Mouse (Mus musculus): Measurements from ENCODE around the gene Sucla2. TPM values are rescaled to one million over a fixed set of nuclear protein-coding genes. Genes with fewer than 3 reads are reported as not detected.

Sucla2 gene
- polyA plus RNA-seq, 1 experiment from 2014 or later = 139 TPM

GRCm38 (mm10) chr14:73486641-73487040, 38.5 kb upstream of the Sucla2 start:
- ATAC-seq (ENCODE audit: low read depth) = no peak
- no peak overlapping the region for H3K9ac ChIP-seq (replicated peaks; ENCODE audit: low read depth, low read length)
- no peaks in the 10 kb centered on the region for H3K27me3 ChIP-seq (ENCODE audit: control insufficient read depth, insufficient read depth, low read length)
- no peaks in the 10 kb centered on the region for H3K36me3 ChIP-seq (ENCODE audit: control insufficient read depth, insufficient read depth, low read length)
- H3K4me2 ChIP-seq (ENCODE audit: low read depth, low read length) = no peak overlapping the region
- H3K27ac ChIP-seq (ENCODE audit: low read depth, low read length) = no peak overlapping the region
- no peaks in the 10 kb centered on the region for H3K4me1 ChIP-seq (ENCODE audit: control insufficient read depth, insufficient read depth, low read length)
- H3K4me3 ChIP-seq (ENCODE audit: low read depth, low read length) = no peak overlapping the region
- WGBS = 87% methylated on average over 5 of the region's 5 CpGs
- no peaks in the 10 kb centered on the region for H3K9me3 ChIP-seq (ENCODE audit: control insufficient read depth, low read length)

GRCm38 (mm10) chr14:73493356-73493755, 31.8 kb upstream of the Sucla2 start:
- Histone ChIP-seq H3K4me2 (ENCODE audit: low read depth, low read length) (no peak overlapping the region), H3K27ac (ENCODE audit: low read depth, low read length) (no peak overlapping the region), H3K4me3 (ENCODE audit: low read depth, low read length) (no peak overlapping the region), H3K9ac (replicated peaks; ENCODE audit: low read depth, low read length) (no peak overlapping the region), H3K4me1 (ENCODE audit: control insufficient read depth, insufficient read depth, low read length) (no peaks in the 10 kb centered on the region), H3K36me3 (ENCODE audit: control insufficient read depth, insufficient read depth, low read length) (no peaks in the 10 kb centered on the region), H3K27me3 (ENCODE audit: control insufficient read depth, insufficient read depth, low read length) (no peaks in the 10 kb centered on the region), H3K9me3 (ENCODE audit: control insufficient read depth, low read length) (no peaks in the 10 kb centered on the region)
- WGBS = 93% methylated on average over 6 of the region's 6 CpGs
- no peak for ATAC-seq (ENCODE audit: low read depth)

- 81% methylated on average over 6 of the region's 6 CpGs for WGBS
Observed at GRCm38 (mm10) chr14:73494122-73494521, 31.0 kb upstream of the Sucla2 start.

GRCm38 (mm10) chr14:73495753-73496152, 29.4 kb upstream of the Sucla2 start:
- H3K9me3 ChIP-seq (ENCODE audit: control insufficient read depth, low read length) = no peaks in the 10 kb centered on the region
- ATAC-seq (ENCODE audit: low read depth) = no peak
- no peak overlapping the region for H3K4me2 ChIP-seq (ENCODE audit: low read depth, low read length)
- no peaks in the 10 kb centered on the region for H3K36me3 ChIP-seq (ENCODE audit: control insufficient read depth, insufficient read depth, low read length)
- H3K9ac ChIP-seq (replicated peaks; ENCODE audit: low read depth, low read length) = no peak overlapping the region
- H3K27ac ChIP-seq (ENCODE audit: low read depth, low read length) = no peak overlapping the region
- no peak overlapping the region for H3K4me3 ChIP-seq (ENCODE audit: low read depth, low read length)
- H3K27me3 ChIP-seq (ENCODE audit: control insufficient read depth, insufficient read depth, low read length) = no peaks in the 10 kb centered on the region
- WGBS = 78% methylated on average over 7 of the region's 7 CpGs
- no peaks in the 10 kb centered on the region for H3K4me1 ChIP-seq (ENCODE audit: control insufficient read depth, insufficient read depth, low read length)

More at GRCm38 (mm10) chr14:73494122-73494521, 31.0 kb upstream of the Sucla2 start:
- Histone ChIP-seq H3K4me3 (ENCODE audit: low read depth, low read length) (no peak overlapping the region), H3K9ac (replicated peaks; ENCODE audit: low read depth, low read length) (no peak overlapping the region), H3K27me3 (ENCODE audit: control insufficient read depth, insufficient read depth, low read length) (no peaks in the 10 kb centered on the region), H3K4me1 (ENCODE audit: control insufficient read depth, insufficient read depth, low read length) (no peaks in the 10 kb centered on the region), H3K9me3 (ENCODE audit: control insufficient read depth, low read length) (no peaks in the 10 kb centered on the region), H3K27ac (ENCODE audit: low read depth, low read length) (no peak overlapping the region), H3K36me3 (ENCODE audit: control insufficient read depth, insufficient read depth, low read length) (no peaks in the 10 kb centered on the region), H3K4me2 (ENCODE audit: low read depth, low read length) (no peak overlapping the region)
- ATAC-seq (ENCODE audit: low read depth) = no peak

GRCm38 (mm10) chr14:73501283-73501682, 23.8 kb upstream of the Sucla2 start:
- no peak overlapping the region for H3K9ac ChIP-seq (replicated peaks; ENCODE audit: low read depth, low read length)
- no peaks in the 10 kb centered on the region for H3K36me3 ChIP-seq (ENCODE audit: control insufficient read depth, insufficient read depth, low read length)
- H3K4me2 ChIP-seq (ENCODE audit: low read depth, low read length) = no peak overlapping the region
- 0 out of 2 replicates have a peak, but pooled peaks cover 5% of the 10 kb centered on the region for H3K4me1 ChIP-seq (ENCODE audit: control insufficient read depth, insufficient read depth, low read length)
- WGBS = 80% methylated on average over 9 of the region's 9 CpGs
- H3K4me3 ChIP-seq (ENCODE audit: low read depth, low read length) = no peak overlapping the region
- no peaks in the 10 kb centered on the region for H3K27me3 ChIP-seq (ENCODE audit: control insufficient read depth, insufficient read depth, low read length)
- H3K27ac ChIP-seq (ENCODE audit: low read depth, low read length) = no peak overlapping the region
- no peaks in the 10 kb centered on the region for H3K9me3 ChIP-seq (ENCODE audit: control insufficient read depth, low read length)
- no peak for ATAC-seq (ENCODE audit: low read depth)

- Histone ChIP-seq H3K4me2 (ENCODE audit: low read depth, low read length) (no peak overlapping the region), H3K27me3 (ENCODE audit: control insufficient read depth, insufficient read depth, low read length) (no peaks in the 10 kb centered on the region), H3K9ac (replicated peaks; ENCODE audit: low read depth, low read length) (no peak overlapping the region), H3K36me3 (ENCODE audit: control insufficient read depth, insufficient read depth, low read length) (no peaks in the 10 kb centered on the region), H3K27ac (ENCODE audit: low read depth, low read length) (0 out of 2 replicates have a peak overlapping the region, but pooled peaks have one; percentile 3), H3K4me3 (ENCODE audit: low read depth, low read length) (no peak overlapping the region), H3K4me1 (ENCODE audit: control insufficient read depth, insufficient read depth, low read length) (0 out of 2 replicates have a peak, but pooled peaks cover 5% of the 10 kb centered on the region), H3K9me3 (ENCODE audit: control insufficient read depth, low read length) (no peaks in the 10 kb centered on the region)
- WGBS = 70% methylated on average over 6 of the region's 6 CpGs
- ATAC-seq (ENCODE audit: low read depth) = peak; percentile 42; the same call in 1 of the 2 replicates
Observed at GRCm38 (mm10) chr14:73501721-73502120, 23.4 kb upstream of the Sucla2 start.

- ATAC-seq (ENCODE audit: low read depth) = peak; percentile 84
- no peak overlapping the region for H3K9ac ChIP-seq (replicated peaks; ENCODE audit: low read depth, low read length)
Observed at GRCm38 (mm10) chr14:73502591-73503184, 22.4 kb upstream of the Sucla2 start.

GRCm38 (mm10) chr14:73503237-73503933, 21.7 kb upstream of the Sucla2 start:
- 41% methylated on average over 13 of the region's 13 CpGs for WGBS
- no peak overlapping the region for H3K4me2 ChIP-seq (ENCODE audit: low read depth, low read length)

More at GRCm38 (mm10) chr14:73502591-73503184, 22.4 kb upstream of the Sucla2 start:
- peak overlapping the region; percentile 74; the same call in 1 of the 2 replicates for H3K27ac ChIP-seq (ENCODE audit: low read depth, low read length)
- 18% methylated on average over 7 of the region's 7 CpGs for WGBS
- no peak overlapping the region for H3K4me3 ChIP-seq (ENCODE audit: low read depth, low read length)
- no peaks in the 10 kb centered on the region for H3K9me3 ChIP-seq (ENCODE audit: control insufficient read depth, low read length)
- no peaks in the 10 kb centered on the region for H3K36me3 ChIP-seq (ENCODE audit: control insufficient read depth, insufficient read depth, low read length)
- no peaks in the 10 kb centered on the region for H3K27me3 ChIP-seq (ENCODE audit: control insufficient read depth, insufficient read depth, low read length)
- no peak overlapping the region for H3K4me2 ChIP-seq (ENCODE audit: low read depth, low read length)
- H3K4me1 ChIP-seq (ENCODE audit: control insufficient read depth, insufficient read depth, low read length) = 0 out of 2 replicates have a peak, but pooled peaks cover 5% of the 10 kb centered on the region

GRCm38 (mm10) chr14:73506283-73506682, 18.8 kb upstream of the Sucla2 start:
- Histone ChIP-seq H3K4me3 (ENCODE audit: low read depth, low read length) (no peak overlapping the region), H3K27ac (ENCODE audit: low read depth, low read length) (no peak overlapping the region), H3K9ac (replicated peaks; ENCODE audit: low read depth, low read length) (no peak overlapping the region), H3K4me1 (ENCODE audit: control insufficient read depth, insufficient read depth, low read length) (peaks cover 12% of the 10 kb centered on the region), H3K27me3 (ENCODE audit: control insufficient read depth, insufficient read depth, low read length) (no peaks in the 10 kb centered on the region), H3K36me3 (ENCODE audit: control insufficient read depth, insufficient read depth, low read length) (no peaks in the 10 kb centered on the region), H3K4me2 (ENCODE audit: low read depth, low read length) (no peak overlapping the region), H3K9me3 (ENCODE audit: control insufficient read depth, low read length) (no peaks in the 10 kb centered on the region)
- WGBS = 66% methylated on average over 8 of the region's 8 CpGs
- no peak for ATAC-seq (ENCODE audit: low read depth)

More at GRCm38 (mm10) chr14:73503237-73503933, 21.7 kb upstream of the Sucla2 start:
- Histone ChIP-seq H3K27me3 (ENCODE audit: control insufficient read depth, insufficient read depth, low read length) (no peaks in the 10 kb centered on the region), H3K4me3 (ENCODE audit: low read depth, low read length) (no peak overlapping the region), H3K9ac (replicated peaks; ENCODE audit: low read depth, low read length) (no peak overlapping the region), H3K36me3 (ENCODE audit: control insufficient read depth, insufficient read depth, low read length) (no peaks in the 10 kb centered on the region), H3K9me3 (ENCODE audit: control insufficient read depth, low read length) (no peaks in the 10 kb centered on the region), H3K27ac (ENCODE audit: low read depth, low read length) (peak overlapping the region; percentile 74), H3K4me1 (ENCODE audit: control insufficient read depth, insufficient read depth, low read length) (0 out of 2 replicates have a peak, but pooled peaks cover 5% of the 10 kb centered on the region)
- ATAC-seq (ENCODE audit: low read depth) = peak; percentile 67
